Comparison of ENCODE assay signal across 9 mouse cellular contexts in genomic region chr6:128300134-128301001, GRCm38 (mm10). TPM values are rescaled to one million over a fixed set of nuclear protein-coding genes. Genes with fewer than 3 reads are reported as not detected.
DNase-seq lines count a peak whose midpoint lies in the region; ATAC-seq and TF ChIP-seq lines count a peak whose summit lies in the region.
"Had no signal": no experiment of that assay in that cellular context is flagged by ENCODE, and none has a peak within 500 bp of the region (broad histone marks: within the 10 kb centered on the region; RNA-seq: fewer than 3 reads in every experiment).

Gene Tead4, minus strand, starts transcription at chr6:128300823.

- H3K4me2 ChIP-seq in intestine, embryonic 15.5 days (replicated peaks), result peak within 1 kb of the TSS; percentile 97
- peak within 1 kb of the TSS; percentile 67 for H3K4me2 ChIP-seq in liver, embryonic 15.5 days
- H3K4me2 ChIP-seq in neural tube, embryonic 11.5 days (ENCODE audit: low read depth), result peak within 1 kb of the TSS; percentile 100

- H3K27ac ChIP-seq in spleen, adult 2 months (ENCODE audit: insufficient read depth, low read length), result no peak within 1 kb of the TSS
- peak within 1 kb of the TSS; percentile 68; the same call in 1 of the 2 replicates for H3K27ac ChIP-seq in intestine, embryonic 15.5 days
- H3K27ac ChIP-seq in liver, embryonic 15.5 days (replicated peaks), result no peak within 1 kb of the TSS
- no peak within 1 kb of the TSS for H3K27ac ChIP-seq in neural tube, embryonic 11.5 days (ENCODE audit: low read depth, low read length)

- peaks cover 12% of the 10 kb centered on the region for H3K27me3 ChIP-seq in spleen, adult 2 months (ENCODE audit: control insufficient read depth, insufficient read depth, low read length)
- H3K27me3 ChIP-seq in intestine, embryonic 15.5 days (replicated peaks), result peaks cover 15% of the 10 kb centered on the region
- peaks cover 59% of the 10 kb centered on the region for H3K27me3 ChIP-seq in liver, embryonic 15.5 days
- peaks cover 34% of the 10 kb centered on the region for H3K27me3 ChIP-seq in neural tube, embryonic 11.5 days (ENCODE audit: control insufficient read depth, insufficient read depth, low read length)

- no peak for DNase-seq in spleen, adult 2 months (ENCODE audit: low read depth in 1 of 2, low spot score in 2 of 2)
- no peak for DNase-seq in spleen, adult 12 weeks (ENCODE audit: low spot score)
- DNase-seq in embryo, embryonic 10.5 days (ENCODE audit: low spot score), result peak; percentile 59
- peak; percentile 98 for DNase-seq in heart, adult 11 months
- DNase-seq in neural tube, embryonic 11.5 days (ENCODE audit: low spot score), result peak; percentile 66
- DNase-seq in urinary bladder, postnatal 14 days (ENCODE audit: low spot score), result peak; percentile 78

- H3K9ac ChIP-seq in intestine, embryonic 15.5 days, result peak within 1 kb of the TSS; percentile 57
- H3K9ac ChIP-seq in liver, embryonic 15.5 days, result peak within 1 kb of the TSS; percentile 30
- peak within 1 kb of the TSS; percentile 60 for H3K9ac ChIP-seq in neural tube, embryonic 11.5 days (ENCODE audit: low read length)

- H3K4me1 ChIP-seq in spleen, adult 2 months (ENCODE audit: control insufficient read depth, insufficient read depth, insufficient read length), result no peaks in the 10 kb centered on the region; the same call in 1 of the 2 replicates
- H3K4me1 ChIP-seq in intestine, embryonic 15.5 days (replicated peaks), result peaks cover 24% of the 10 kb centered on the region
- H3K4me1 ChIP-seq in liver, embryonic 15.5 days (replicated peaks), result no peaks in the 10 kb centered on the region
- peaks cover 7% of the 10 kb centered on the region; the same call in 1 of the 2 replicates for H3K4me1 ChIP-seq in neural tube, embryonic 11.5 days (ENCODE audit: control insufficient read depth, insufficient read depth, low read length)

- ATAC-seq in intestine, embryonic 15.5 days, result peak; percentile 94
- ATAC-seq in liver, embryonic 15.5 days (ENCODE audit: insufficient read depth), result peak; percentile 67
- peak; percentile 79 for ATAC-seq in neural tube, embryonic 11.5 days (ENCODE audit: insufficient read depth, low FRiP score, low TSS enrichment)

- TF ChIP-seq POLR2A in spleen, adult 2 months (IDR thresholded peaks at IDR 0.05; ENCODE audit: low read depth, low read length), result no peak

- no peaks in the 10 kb centered on the region for H3K36me3 ChIP-seq in spleen, adult 2 months (ENCODE audit: control insufficient read depth, insufficient read depth, low read length)
- H3K36me3 ChIP-seq in intestine, embryonic 15.5 days, result no peaks in the 10 kb centered on the region
- H3K36me3 ChIP-seq in liver, embryonic 15.5 days (replicated peaks), result no peaks in the 10 kb centered on the region
- no peaks in the 10 kb centered on the region for H3K36me3 ChIP-seq in neural tube, embryonic 11.5 days (ENCODE audit: control insufficient read depth, insufficient read depth, low read length)
- H3K36me3 ChIP-seq: G1E had no signal

- no peak for TF ChIP-seq CTCF in spleen, adult 2 months (IDR thresholded peaks at IDR 0.05; ENCODE audit: extremely low read depth, insufficient read depth, insufficient read length, insufficient replicate concordance)

- H3K9me3 ChIP-seq in intestine, embryonic 15.5 days, result no peaks in the 10 kb centered on the region
- no peaks in the 10 kb centered on the region for H3K9me3 ChIP-seq in liver, embryonic 15.5 days (replicated peaks)
- H3K9me3 ChIP-seq in neural tube, embryonic 11.5 days (ENCODE audit: control insufficient read depth, low read length), result 0 out of 2 replicates have a peak, but pooled peaks cover 3% of the 10 kb centered on the region

- WGBS in spleen, adult 2 months, result 1% methylated on average over 68 of the region's 81 CpGs
- under 1% methylated on average over 77 of the region's 81 CpGs for WGBS in intestine, embryonic 15.5 days
- WGBS in liver, embryonic 15.5 days (ENCODE audit: insufficient replicate concordance), result under 1% methylated on average over 66 of the region's 81 CpGs
- WGBS in neural tube, embryonic 11.5 days, result under 1% methylated on average over 67 of the region's 81 CpGs

- peak within 1 kb of the TSS; percentile 48 for H3K4me3 ChIP-seq in spleen, adult 2 months (ENCODE audit: extremely low read depth, insufficient read depth, insufficient read length)
- H3K4me3 ChIP-seq in intestine, embryonic 15.5 days (replicated peaks), result peak within 1 kb of the TSS; percentile 71
- H3K4me3 ChIP-seq in liver, embryonic 15.5 days (replicated peaks), result peak within 1 kb of the TSS; percentile 55
- H3K4me3 ChIP-seq in neural tube, embryonic 11.5 days (ENCODE audit: low read depth, low read length), result peak within 1 kb of the TSS; percentile 68

RNA-seq across cellular contexts. Expression of gene Tead4, which starts in this region (rescaled TPM):
- 0.41 and 0.67 TPM in 2 replicates for polyA plus RNA-seq in spleen, adult 2 months (2012; rRNA removed)
- 2.2 and 2.5 TPM in 2 replicates for polyA plus RNA-seq in intestine, embryonic 15.5 days (2015; fragmentation: Nextera tagmentation; extraction: Ambion mirVana)
- 0.55 and 0.56 TPM in 2 replicates for polyA plus RNA-seq in liver, embryonic 15.5 days (2015; fragmentation: Nextera tagmentation; extraction: Ambion mirVana)
- polyA plus RNA-seq in neural tube, embryonic 11.5 days (2014; fragmentation: Nextera tagmentation; extraction: Ambion mirVana), result 1.9 TPM in 2 replicates
- polyA plus RNA-seq: G1E had no signal

Comparison
In these comparisons a context has a peak if more than half of its experiments do, and no peak if none do; other contexts are left out.
1. Peak in ATAC-seq, H3K4me3 ChIP-seq, H3K9ac ChIP-seq and H3K4me2 ChIP-seq in liver, embryonic 15.5 days; RNA of the gene not detected or under 1 TPM.
2. DNase-seq: peak in embryo, embryonic 10.5 days (single experiment), heart, adult 11 months (single experiment), neural tube, embryonic 11.5 days (single experiment) and urinary bladder, postnatal 14 days (single experiment); none in spleen, adult 2 months (0 of 2) and spleen, adult 12 weeks (single experiment).
3. Peak in every context shown above with its lines, with median percentiles within 50 percentile points of each other: H3K4me3 ChIP-seq, ATAC-seq, H3K4me2 ChIP-seq and H3K9ac ChIP-seq.